Mouse (Mus musculus): Measurements from ENCODE around the gene Ldah.
"Not testable (repeated sequence)": the region's sequence is repeated elsewhere in the genome, so short reads cannot be mapped to it uniquely, and the experiment has no call there.

Gene Ldah

GRCm38 (mm10) chr12:8207978-8208403, at the start of gene Ldah:
TSS of gene Ldah (plus strand) at chr12:8208107.
- peak; percentile 88 for DNase-seq (ENCODE audit: low spot score)

DNA sequence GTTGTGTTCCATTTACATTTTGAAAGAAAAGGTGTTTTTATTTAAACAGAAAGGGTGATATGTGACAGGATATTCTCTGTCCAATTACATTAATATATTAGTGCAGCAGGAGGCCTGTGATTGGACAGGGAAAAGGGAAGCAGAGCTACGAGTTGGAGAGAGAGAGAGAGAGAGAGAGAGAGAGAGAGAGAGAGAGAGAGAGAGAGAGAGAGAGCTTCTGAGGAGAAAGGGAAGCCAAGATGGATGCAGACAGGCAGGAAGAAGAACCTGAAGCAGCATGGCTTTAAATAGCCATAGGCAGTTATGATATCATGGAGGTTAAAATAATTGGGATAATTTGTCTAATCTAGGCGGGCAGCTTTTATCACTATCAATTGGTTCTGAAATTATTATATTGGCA, 40.2 kb upstream of the Ldah start:
- DNase-seq (ENCODE audit: low spot score): no peak

DNA sequence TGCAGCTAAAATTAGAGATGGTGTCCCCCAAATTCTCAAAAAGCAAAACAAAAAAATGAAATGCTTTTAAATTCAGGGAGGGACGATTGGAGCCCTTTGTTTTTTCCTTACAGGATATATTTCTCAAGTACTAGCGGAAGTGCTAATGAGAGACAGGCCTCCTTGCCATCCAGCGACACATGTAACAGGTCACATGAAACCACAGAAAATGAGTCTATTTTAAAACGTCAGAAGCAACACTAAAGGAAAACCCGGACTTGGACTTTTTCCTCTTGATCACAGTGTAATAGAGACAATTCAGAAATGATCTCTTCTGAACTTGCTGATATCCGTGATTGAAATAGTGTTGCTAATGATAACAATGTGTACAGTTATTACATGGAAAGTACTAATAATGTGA, 27.0 kb upstream of the Ldah start:
- no peak for DNase-seq (ENCODE audit: low spot score)

DNA sequence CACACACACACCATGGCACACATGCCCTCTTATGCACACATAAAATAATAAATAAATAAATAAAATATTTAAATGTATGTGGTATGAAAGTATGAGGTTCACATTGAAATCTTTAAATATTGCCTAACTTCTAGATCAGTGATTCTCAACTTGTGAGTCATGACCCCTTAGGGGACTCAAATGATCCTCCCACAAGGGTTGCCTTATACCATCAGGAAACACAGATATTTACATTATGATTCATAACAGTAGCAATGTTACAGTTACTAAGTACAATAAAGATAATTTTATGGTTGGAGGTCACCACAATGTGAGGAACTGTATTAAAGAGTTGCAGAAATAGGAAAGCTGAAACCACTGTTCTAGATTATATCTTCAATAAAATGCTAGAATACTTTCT, 26.2 kb upstream of the Ldah start:
- DNase-seq (ENCODE audit: low spot score): no peak

- DNase-seq (ENCODE audit: low spot score): no peak
These were observed 23.4 kb upstream of the Ldah start for GRCm38 (mm10) chr12:8184518-8184917.

DNA sequence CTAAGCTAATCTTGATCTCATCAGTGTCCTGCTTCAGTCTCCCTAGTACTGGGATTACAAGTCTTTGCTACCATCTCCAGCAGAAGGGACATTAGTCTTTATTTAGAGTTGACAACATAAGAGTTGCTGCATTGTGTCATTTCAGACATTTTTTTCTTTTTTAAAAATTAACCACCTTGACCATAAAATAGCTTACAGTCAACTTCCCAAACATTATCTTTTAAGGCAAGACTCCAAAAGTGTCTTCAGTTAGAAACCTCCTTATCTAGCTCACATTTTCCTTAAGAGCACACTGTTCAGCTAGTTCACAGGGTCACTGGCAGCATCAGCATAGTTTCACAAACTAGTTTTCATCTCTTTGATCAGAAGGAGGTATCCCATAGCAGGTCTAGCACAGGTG, 19.7 kb upstream of the Ldah start:
- no peak for DNase-seq (ENCODE audit: low spot score)

- not testable (repeated sequence) for DNase-seq (ENCODE audit: low spot score)
These were observed 18.9 kb upstream of the Ldah start for GRCm38 (mm10) chr12:8188796-8189535.

DNA sequence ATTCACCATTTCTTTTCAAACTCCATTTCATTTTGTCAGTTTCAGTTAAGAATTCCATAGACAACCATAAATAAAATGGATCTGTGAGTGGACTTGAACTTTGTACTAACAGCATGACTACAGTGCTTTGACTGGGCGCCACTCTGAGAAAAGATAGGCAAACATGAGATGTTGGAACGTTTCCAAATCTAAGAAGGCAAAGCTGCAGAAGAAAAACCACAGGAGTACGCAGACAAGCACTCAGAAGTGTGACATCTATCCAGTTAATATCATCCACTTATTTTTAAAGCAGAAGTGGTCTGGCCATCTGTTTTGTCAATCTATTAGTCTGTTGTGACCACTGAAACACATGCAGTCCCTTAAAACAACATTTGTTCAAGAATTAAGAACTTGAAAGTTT, 18.2 kb upstream of the Ldah start:
- DNase-seq (ENCODE audit: low spot score): no peak

GRCm38 (mm10) chr12:8205721-8206120, 2.2 kb upstream of the Ldah start:
- DNase-seq (ENCODE audit: low spot score): no peak

DNA sequence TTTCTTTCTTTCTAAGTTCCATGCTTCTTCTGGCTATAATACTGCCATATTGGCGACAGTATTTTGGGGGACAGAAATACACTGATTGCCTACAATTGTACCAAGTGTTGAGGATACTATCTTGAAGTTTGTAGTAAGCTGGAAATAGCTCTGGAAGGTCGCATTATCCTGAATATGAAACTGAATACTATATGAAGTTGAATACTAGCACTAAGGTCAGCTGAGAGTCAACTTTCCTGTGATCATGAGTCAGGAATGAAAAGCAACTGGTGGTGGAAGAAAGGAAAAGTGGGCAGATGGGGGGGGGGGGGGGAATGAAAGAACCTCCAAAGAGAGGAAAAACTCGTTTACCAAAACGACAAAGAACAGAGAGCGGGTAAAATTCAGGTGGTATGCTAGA, 329 bp upstream of the Ldah start:
- no peak for DNase-seq (ENCODE audit: low spot score)

GRCm38 (mm10) chr12:8216392-8217280, 8.7 kb downstream of the Ldah start:
- no peak for DNase-seq (ENCODE audit: low spot score)

DNA sequence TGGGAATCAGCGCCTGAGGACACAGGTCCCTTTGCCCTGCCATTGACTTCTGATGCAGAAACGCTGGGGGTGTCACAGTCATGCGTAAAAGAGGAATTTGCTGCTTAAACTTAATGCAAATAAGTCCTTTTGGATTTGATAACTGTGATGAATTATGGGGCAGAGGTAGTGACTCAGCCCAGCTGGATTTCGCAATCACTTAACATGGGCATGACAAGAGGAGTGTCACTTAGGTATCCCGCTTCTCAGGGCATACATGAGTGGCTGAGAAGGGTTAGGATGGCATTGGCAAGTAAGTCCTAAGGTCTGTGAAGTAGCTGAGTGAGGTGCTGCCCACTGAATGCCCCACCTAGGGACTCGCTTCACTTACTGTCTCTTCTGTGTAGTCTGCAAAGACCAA, 15.1 kb downstream of the Ldah start:
- no peak for DNase-seq (ENCODE audit: low spot score)

DNA sequence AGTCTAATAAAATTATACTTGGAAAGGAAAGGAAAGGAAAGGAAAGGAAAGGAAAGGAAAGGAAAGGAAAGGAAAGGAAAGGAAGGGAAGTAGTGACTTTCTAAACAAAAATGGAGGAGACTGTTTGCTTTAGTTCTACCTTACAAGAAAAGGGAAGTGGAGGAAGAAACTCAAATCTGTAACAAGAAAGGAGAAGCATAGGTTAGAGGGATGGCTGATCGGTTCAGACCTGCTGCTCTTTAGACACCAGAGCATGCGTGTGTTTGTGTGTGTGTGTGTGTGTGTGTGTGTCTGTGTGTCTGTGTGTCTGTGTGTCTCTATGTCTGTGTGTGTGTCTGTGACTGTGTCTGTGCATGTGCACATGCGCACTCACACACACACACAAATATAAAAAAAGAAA, 23.2 kb downstream of the Ldah start:
- DNase-seq (ENCODE audit: low spot score): no peak

- DNase-seq (ENCODE audit: low spot score): peak; percentile 32
These were observed 24.8 kb downstream of the Ldah start for GRCm38 (mm10) chr12:8232679-8233078.

GRCm38 (mm10) chr12:8242181-8242580, 34.3 kb downstream of the Ldah start:
- peak; percentile 7 for DNase-seq (ENCODE audit: low spot score)

DNA sequence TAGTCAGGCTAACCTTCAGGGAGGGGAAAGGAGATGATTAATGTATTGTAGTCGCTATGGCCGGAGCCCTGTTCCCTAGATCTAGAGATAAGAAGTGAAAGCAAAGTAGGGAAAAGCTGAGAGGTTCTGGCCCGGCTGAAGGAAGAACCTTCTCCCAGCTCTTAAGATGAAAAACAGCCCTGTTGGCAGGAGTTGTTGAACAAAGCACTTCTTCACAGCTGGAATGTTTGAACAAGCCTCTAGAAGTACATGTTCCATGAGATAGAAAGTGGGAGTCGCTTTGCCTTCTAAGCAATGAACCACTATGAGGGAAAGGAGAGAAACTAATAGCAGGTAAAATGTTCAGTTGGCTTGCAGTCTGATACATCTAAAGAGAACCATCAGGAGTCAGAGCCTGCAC, 36.8 kb downstream of the Ldah start:
- peak; percentile 31 for DNase-seq (ENCODE audit: low spot score)

DNA sequence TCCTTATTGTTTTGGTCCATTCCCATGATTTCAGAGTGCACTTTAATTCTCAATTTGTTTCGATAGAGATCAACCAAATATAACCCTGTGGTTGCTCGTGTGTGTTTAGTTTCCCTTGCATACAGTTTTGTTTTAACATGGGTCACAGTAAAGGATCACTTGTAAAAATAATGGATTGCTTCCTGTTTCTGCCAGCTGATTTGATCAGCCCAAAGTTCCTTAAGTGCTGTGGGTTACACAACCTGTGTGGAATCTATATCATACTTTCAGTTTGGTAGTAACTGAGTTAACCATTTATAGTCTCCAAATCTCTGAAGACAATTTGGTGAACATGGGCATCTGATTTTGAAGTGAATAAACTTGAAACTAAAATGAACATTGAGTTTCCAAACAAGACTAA, 52.4 kb downstream of the Ldah start:
- no peak for DNase-seq (ENCODE audit: low spot score)

DNA sequence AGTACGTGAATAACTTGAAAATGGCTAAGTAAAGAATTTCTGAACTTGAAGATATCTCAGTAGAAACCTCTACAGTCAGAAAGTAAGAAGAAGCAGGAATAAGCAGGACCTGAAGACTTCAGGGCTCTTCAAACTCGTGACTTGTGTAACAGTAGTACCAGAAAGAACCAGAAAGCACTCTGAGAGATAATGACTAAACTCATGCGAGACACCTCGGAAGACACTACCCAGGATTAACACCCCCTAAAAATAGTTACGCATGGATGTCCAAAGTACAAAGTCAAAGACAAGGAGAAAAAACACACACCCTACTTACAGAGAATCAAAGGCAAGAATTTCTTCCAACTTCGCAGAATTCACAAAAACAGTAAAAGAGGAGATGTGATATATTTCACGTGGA, 58.4 kb downstream of the Ldah start:
- DNase-seq (ENCODE audit: low spot score): no peak

DNA sequence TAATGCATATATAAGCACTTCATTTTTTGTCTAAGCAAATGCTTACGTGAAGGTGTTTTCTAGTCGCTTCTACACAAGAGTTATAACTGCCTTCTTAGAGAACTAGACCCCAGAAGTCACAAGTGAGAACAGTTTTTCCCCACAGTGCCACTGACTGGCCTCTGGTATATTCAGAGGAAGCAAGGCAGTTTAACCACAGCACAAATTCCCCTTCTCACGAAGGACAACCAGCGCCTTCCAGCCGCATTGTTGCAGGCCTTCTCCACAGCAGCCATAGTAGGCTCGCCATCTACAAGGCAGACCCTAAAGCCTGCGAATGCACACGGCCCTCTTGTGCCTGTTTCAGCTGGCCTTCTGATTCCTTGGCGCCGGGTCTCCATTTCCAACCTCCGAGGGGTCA, 61.7 kb downstream of the Ldah start:
- no peak for DNase-seq (ENCODE audit: low spot score)

DNA sequence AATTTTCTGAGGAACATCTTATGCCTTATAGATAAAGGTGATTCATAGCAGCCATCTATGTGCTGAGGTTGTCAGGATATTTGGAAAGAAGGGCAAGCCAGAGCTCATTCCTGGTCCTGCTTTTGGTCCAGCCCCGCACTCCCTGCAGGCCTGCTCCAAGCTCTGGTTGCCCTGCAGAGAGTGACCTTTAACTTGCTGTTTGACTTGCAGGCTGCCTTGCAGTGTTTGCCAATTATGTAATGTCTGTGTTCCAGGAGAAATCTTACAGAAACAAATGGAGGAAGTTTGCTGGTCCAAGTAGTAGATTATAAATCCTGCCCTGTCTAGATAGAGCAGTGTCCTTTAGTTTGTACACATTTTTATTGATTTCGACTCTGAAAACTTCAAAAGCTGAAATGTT, 63.5 kb downstream of the Ldah start:
- peak; percentile 18 for DNase-seq (ENCODE audit: low spot score)

- no peak for DNase-seq (ENCODE audit: low spot score)
These were observed 65.7 kb downstream of the Ldah start for GRCm38 (mm10) chr12:8273471-8274171.

GRCm38 (mm10) chr12:8275424-8275823, 67.5 kb downstream of the Ldah start:
- DNase-seq (ENCODE audit: low spot score): no peak

Measured in lung, postnatal 25 days (tissue).